Mouse (Mus musculus): ENCODE data around the gene Cage1.
A peak's percentile ranks its signal among the peaks of the same experiment; 100 is the strongest.

Gene Cage1

DNA sequence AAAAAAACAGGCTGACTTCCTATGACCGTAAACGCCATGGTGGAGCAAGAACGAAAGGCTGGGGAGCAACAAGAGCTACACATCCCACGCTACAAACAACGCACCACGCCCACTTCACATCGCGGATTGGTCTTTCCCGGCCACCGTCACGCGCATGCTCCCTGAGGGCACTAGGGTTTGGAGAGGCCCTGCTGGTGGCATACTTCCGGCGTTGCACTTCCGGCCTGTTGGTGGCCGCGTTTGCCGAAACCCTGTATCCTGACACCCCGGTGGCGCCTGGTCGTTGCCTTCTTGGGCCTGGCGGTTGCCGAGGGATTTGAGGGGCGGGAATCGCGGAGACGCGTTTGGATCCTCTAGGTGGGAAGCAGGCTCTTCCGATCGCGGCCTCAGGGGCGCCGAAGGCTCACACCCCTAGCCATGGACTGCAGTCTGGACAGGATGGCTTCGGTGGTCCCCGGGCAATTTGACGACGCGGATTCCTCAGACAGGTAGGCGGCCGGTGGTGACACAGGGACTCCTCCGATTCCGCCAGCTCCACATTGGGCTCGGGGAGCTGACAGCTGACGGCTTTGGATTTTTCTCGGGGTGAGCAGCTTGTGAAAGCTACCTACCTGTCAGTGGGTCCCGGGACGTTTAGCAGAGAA lies at the start of gene Cage1:
Gene Cage1, minus strand, starts transcription at position 26 of the 644 bp plus-strand sequence.
- peak; percentile 93 for DNase-seq (ENCODE audit: extremely low spot score, low read depth, low spot score)

GRCm38 (mm10) chr13:38081161-38081560 lies 44.3 kb upstream of the Cage1 start:
- no peak for DNase-seq (ENCODE audit: extremely low spot score, low read depth, low spot score)

GRCm38 (mm10) chr13:38080725-38081124 lies 43.9 kb upstream of the Cage1 start:
- no peak for DNase-seq (ENCODE audit: extremely low spot score, low read depth, low spot score)

GRCm38 (mm10) chr13:38080014-38080413 lies 43.1 kb upstream of the Cage1 start:
- DNase-seq (ENCODE audit: extremely low spot score, low read depth, low spot score) = no peak

DNA sequence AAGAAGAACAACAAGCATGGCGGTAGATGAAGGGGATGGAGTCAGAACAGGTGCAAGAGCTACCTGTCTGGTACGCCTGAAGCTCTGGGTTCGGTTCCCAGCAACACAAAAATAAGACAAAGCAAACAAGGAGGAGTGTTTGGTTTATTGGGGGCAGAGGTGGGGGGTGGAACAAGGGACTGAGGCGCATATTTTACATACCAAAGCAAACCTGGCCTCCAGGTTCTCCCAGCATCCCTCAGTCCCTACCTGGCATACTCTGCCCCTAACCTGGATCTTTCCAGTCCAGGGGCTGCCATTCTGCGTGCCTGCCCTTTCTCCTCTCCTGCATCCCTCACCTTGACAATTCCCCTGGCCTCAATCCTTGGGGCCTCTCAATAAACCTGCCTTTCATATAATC lies 42.5 kb upstream of the Cage1 start:
- no peak for DNase-seq (ENCODE audit: extremely low spot score, low read depth, low spot score)

GRCm38 (mm10) chr13:38078836-38079235 lies 42.0 kb upstream of the Cage1 start:
- no peak for DNase-seq (ENCODE audit: extremely low spot score, low read depth, low spot score)

GRCm38 (mm10) chr13:38077113-38077512 lies 40.2 kb upstream of the Cage1 start:
- DNase-seq (ENCODE audit: extremely low spot score, low read depth, low spot score) = no peak

DNA sequence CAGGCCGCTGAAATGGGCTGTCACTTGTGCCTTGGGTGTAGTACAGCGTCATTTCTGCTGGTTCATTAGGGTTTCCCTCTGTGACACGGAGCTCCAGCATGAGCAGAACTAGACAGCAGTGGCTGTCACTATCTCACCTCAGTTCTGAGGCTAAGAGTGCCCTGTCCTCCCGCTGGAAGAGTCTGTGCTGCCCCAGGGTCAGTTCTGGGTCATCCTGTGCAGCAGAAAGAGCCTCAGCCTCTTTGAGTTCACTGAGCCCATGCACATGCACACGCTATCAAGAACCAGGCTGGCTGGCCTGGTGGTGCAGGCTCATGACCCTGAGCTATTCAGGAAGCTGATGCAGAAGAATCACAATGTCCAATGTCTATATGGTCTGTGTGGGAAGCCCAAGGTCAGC lies 37.5 kb upstream of the Cage1 start:
- no peak for DNase-seq (ENCODE audit: extremely low spot score, low read depth, low spot score)

- no peak for DNase-seq (ENCODE audit: extremely low spot score, low read depth, low spot score)
These were observed 36.8 kb upstream of the Cage1 start for GRCm38 (mm10) chr13:38073374-38074307.

DNA sequence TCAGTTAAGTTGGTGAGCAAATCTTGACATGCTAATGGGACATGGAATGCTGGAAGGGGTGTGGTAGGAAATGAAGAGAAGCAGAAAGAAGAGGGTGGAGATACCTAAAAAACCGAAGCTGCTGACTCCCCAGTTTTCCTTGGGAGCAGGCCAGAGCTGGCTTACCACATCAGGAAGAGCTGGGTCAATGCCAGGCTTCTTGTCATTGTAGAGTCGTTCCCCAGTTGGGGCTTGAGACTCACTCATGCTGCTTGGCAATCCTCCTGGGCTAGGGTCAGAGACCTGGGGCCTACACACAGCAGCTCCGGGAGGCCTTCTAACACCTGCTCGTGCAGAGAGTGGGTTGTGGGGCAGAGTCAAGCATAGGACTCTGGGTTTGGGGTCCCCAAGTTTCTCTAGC lies 34.1 kb upstream of the Cage1 start:
- DNase-seq (ENCODE audit: extremely low spot score, low read depth, low spot score) = no peak

GRCm38 (mm10) chr13:38064854-38065663 lies 28.2 kb upstream of the Cage1 start:
- peak; percentile 64 for DNase-seq (ENCODE audit: extremely low spot score, low read depth, low spot score)

- DNase-seq (ENCODE audit: extremely low spot score, low read depth, low spot score) = no peak
These were observed 25.8 kb upstream of the Cage1 start for GRCm38 (mm10) chr13:38062678-38063077.

DNA sequence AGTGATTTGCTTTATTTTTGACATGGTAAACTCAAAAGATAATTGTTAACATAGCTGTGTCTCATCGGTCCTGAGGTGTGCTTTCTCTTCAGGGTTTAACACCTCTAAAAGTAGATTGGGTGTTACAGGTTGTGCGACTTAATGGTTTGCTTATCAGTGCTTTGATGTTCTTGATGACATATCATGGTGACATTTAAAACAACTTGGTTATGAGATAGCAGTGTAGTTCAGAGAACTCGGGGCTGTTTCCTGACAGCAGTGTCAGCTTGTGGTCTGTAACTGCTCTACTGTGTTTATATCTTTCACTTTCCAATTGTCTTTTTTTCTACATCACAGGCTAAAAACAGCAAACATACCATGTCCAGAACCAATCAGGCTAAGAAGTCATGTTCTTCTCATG lies 13.0 kb upstream of the Cage1 start:
- no peak for DNase-seq (ENCODE audit: extremely low spot score, low read depth, low spot score)

DNA sequence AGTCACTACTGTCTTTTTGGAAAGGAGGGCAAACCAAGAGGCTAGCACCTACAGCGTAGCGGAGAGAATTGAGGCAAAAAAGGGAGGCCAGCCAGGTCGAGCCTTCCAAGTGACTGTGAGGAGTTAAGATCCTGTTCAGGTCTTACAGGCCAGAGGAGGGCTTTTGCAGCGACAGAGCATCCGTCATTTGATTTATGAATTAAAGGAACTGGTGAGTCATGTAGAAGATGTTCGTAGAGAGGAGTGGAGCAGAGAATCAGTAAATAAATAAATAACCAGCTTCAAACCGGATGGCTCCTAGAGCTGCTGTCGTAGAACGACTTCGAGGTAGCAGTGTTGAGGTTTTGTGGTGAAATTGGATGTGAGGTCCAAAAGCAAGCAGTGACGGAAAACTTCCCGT lies 942 bp upstream of the Cage1 start:
- no peak for DNase-seq (ENCODE audit: extremely low spot score, low read depth, low spot score)

- DNase-seq (ENCODE audit: extremely low spot score, low read depth, low spot score) = no peak
These were observed 376 bp downstream of the Cage1 start, which contains the start of gene Riok1 for GRCm38 (mm10) chr13:38036343-38037043. Gene Riok1, plus strand, starts transcription at chr13:38036995.

- no peak for DNase-seq (ENCODE audit: extremely low spot score, low read depth, low spot score)
These were observed 8.5 kb downstream of the Cage1 start for GRCm38 (mm10) chr13:38028407-38028806.

DNA sequence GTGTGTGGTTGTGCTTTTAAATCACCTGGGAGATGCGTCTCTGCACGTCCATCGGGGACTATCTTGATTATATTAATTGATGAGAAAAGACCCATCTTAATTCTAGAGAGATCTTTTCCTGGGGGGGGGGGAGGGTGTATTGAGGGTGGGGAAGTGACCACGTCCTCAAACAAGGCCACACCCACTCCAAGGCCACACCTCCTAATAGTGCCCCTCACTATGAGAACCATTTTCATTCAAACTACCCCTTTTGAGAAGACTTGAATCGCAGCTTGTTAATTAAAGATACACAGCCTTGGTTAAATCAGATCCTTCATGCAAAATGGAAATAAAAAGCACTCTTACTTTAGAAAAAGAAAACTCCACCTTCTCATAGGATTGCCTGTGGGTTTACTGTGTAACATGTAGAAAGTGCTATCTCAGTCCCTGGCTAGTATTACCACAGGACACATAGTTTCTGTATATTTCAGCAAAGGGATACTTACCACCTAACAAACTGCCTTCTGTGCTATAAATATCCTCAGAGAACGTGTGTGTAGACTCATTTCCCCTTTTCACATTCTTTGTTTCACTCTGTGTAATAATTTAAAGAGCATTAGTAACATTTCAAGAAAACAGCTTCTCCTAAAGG lies 9.1 kb downstream of the Cage1 start:
- no peak for DNase-seq (ENCODE audit: extremely low spot score, low read depth, low spot score)

GRCm38 (mm10) chr13:38025874-38026273 lies 11.0 kb downstream of the Cage1 start:
- no peak for DNase-seq (ENCODE audit: extremely low spot score, low read depth, low spot score)

DNA sequence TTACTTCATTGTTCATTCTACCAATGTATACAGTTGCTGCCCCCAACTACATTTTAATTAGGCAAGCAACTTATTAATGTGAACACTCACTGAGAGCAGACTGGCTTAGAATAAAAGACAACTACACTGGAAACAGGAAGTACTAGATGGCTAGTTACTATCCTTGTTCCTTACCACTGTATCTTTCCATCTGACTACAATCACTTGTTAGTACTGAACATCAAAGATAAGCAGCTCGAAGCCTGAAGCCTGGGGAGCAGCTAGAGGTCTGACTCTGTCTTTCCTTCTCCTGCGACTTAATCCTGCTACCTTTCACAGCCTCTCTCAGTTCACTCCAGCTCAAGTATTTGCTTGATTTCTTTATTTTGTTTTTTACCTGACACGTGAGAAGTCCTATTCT lies 18.1 kb downstream of the Cage1 start:
- no peak for DNase-seq (ENCODE audit: extremely low spot score, low read depth, low spot score)

GRCm38 (mm10) chr13:38015591-38015990 lies 21.3 kb downstream of the Cage1 start:
- DNase-seq (ENCODE audit: extremely low spot score, low read depth, low spot score) = no peak
